ENCODE assay signal across 22 mouse cellular contexts in the genomic region with DNA sequence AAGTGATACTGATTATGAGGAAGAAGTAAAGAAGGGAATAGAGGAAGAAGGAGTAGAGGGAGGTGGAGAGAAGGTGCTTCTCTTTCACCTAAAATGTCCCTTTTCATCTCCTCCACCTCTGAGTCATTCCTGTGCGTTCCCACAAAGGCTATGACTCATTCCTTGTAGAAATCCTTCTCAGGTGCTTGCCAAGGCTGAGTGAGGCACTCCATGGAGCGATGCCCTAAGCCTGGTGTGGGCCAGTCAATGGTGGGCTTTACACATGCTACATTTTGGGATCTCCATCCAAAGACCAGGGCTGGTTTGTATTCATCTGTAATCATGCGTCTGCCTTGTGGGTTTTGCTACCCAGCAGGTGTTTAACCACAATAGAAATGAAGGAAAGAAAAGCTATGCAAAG.
DNase-seq lines count a peak whose midpoint lies in the region; ATAC-seq and TF ChIP-seq lines count a peak whose summit lies in the region.
"Had no signal": no experiment of that assay in that cellular context is flagged by ENCODE, and none has a peak within 500 bp of the region (broad histone marks: within the 10 kb centered on the region; RNA-seq: fewer than 3 reads in every experiment).

No protein-coding gene starts in this region.

- no peaks in the 10 kb centered on the region for H3K4me1 ChIP-seq in liver, postnatal 0 days (ENCODE audit: insufficient read depth)
- H3K4me1 ChIP-seq: heart, embryonic 13.5 days; intestine, embryonic 15.5 days; limb, embryonic 13.5 days; liver, embryonic 13.5 days; lung, embryonic 15.5 days; midbrain, embryonic 12.5 days; stomach, embryonic 15.5 days had no signal

- WGBS in liver, postnatal 0 days (ENCODE audit: insufficient replicate concordance), result 58% methylated on average over 3 of the region's 3 CpGs

- no peak for ATAC-seq in liver, postnatal 0 days
- ATAC-seq: CD4-positive, CD25-positive, alpha-beta regulatory T cell, adult 4 months; intestine, embryonic 15.5 days had no signal

- H3K27ac ChIP-seq in liver, postnatal 0 days (ENCODE audit: low read depth), result no peak overlapping the region
- H3K27ac ChIP-seq: heart, embryonic 13.5 days; hindbrain, embryonic 13.5 days; intestine, embryonic 15.5 days; limb, embryonic 13.5 days; liver, embryonic 13.5 days; lung, embryonic 15.5 days; macrophage; midbrain, embryonic 12.5 days; stomach, embryonic 15.5 days had no signal

- H3K27me3 ChIP-seq in liver, postnatal 0 days (ENCODE audit: insufficient read depth, low read length), result no peaks in the 10 kb centered on the region
- H3K27me3 ChIP-seq: heart, embryonic 13.5 days; hindbrain, embryonic 13.5 days; intestine, embryonic 15.5 days; limb, embryonic 13.5 days; liver, embryonic 13.5 days; lung, embryonic 15.5 days; midbrain, embryonic 12.5 days; stomach, embryonic 15.5 days had no signal

- no peak overlapping the region for H3K4me2 ChIP-seq in liver, postnatal 0 days (ENCODE audit: low read depth, low read length)
- H3K4me2 ChIP-seq: heart, embryonic 13.5 days; hindbrain, embryonic 13.5 days; intestine, embryonic 15.5 days; limb, embryonic 13.5 days; liver, embryonic 13.5 days; lung, embryonic 15.5 days; midbrain, embryonic 12.5 days; stomach, embryonic 15.5 days had no signal

- H3K36me3 ChIP-seq in liver, postnatal 0 days (replicated peaks; ENCODE audit: insufficient read depth, low read length), result no peaks in the 10 kb centered on the region
- H3K36me3 ChIP-seq: heart, embryonic 13.5 days; hindbrain, embryonic 13.5 days; intestine, embryonic 15.5 days; limb, embryonic 13.5 days; liver, embryonic 13.5 days; lung, embryonic 15.5 days; midbrain, embryonic 12.5 days; stomach, embryonic 15.5 days had no signal

- peak; percentile 1 for DNase-seq in adrenal gland, adult 2 months
- no peak for DNase-seq in adrenal gland, postnatal 14 days
- DNase-seq in right cerebral cortex, adult 2 months (ENCODE audit: low spot score in 2 of 2), result peak; percentile 41 to 47
- no peak for DNase-seq in right cerebral cortex, postnatal 10 days (ENCODE audit: low spot score in 2 of 2)
- DNase-seq in cerebellum, adult 9-11 months, result peak; percentile 70
- DNase-seq in embryo, embryonic 9.5 days (ENCODE audit: extremely low spot score), result no peak
- DNase-seq in liver, postnatal 0 days, result no peak
- DNase-seq in kidney, adult 18-20 months, result no peak
- DNase-seq: gastrocnemius, postnatal 14 days; heart, adult 18-20 months; kidney, postnatal 36 days; layer of hippocampus, adult 9-11 months; liver, embryonic 13.5 days had no signal

- H3K9me3 ChIP-seq in liver, postnatal 0 days (ENCODE audit: low read length), result no peaks in the 10 kb centered on the region
- H3K9me3 ChIP-seq: heart, embryonic 13.5 days; hindbrain, embryonic 13.5 days; intestine, embryonic 15.5 days; limb, embryonic 13.5 days; liver, embryonic 13.5 days; lung, embryonic 15.5 days; midbrain, embryonic 12.5 days; stomach, embryonic 15.5 days had no signal

- no peak overlapping the region for H3K9ac ChIP-seq in liver, postnatal 0 days (replicated peaks)
- H3K9ac ChIP-seq: heart, embryonic 13.5 days; hindbrain, embryonic 13.5 days; intestine, embryonic 15.5 days; limb, embryonic 13.5 days; liver, embryonic 13.5 days; lung, embryonic 15.5 days; midbrain, embryonic 12.5 days; stomach, embryonic 15.5 days had no signal

- no peak for TF ChIP-seq EP300 in liver, postnatal 0 days (IDR thresholded peaks at IDR 0.05; ENCODE audit: low read depth)

- no peak overlapping the region for H3K4me3 ChIP-seq in liver, postnatal 0 days (ENCODE audit: low read depth, low read length)
- H3K4me3 ChIP-seq: heart, embryonic 13.5 days; hindbrain, embryonic 13.5 days; intestine, embryonic 15.5 days; limb, embryonic 13.5 days; liver, embryonic 13.5 days; lung, embryonic 15.5 days; midbrain, embryonic 12.5 days; stomach, embryonic 15.5 days had no signal

- TF ChIP-seq CTCF in liver, postnatal 0 days (IDR thresholded peaks at IDR 0.05; ENCODE audit: low read depth), result no peak

Comparison
In these comparisons a context has a peak if more than half of its experiments do, and no peak if none do; other contexts are left out.
1. DNase-seq: peak in adrenal gland, adult 2 months (single experiment), right cerebral cortex, adult 2 months (2 of 2) and cerebellum, adult 9-11 months (single experiment); none in adrenal gland, postnatal 14 days (single experiment), right cerebral cortex, postnatal 10 days (0 of 2), embryo, embryonic 9.5 days (single experiment), liver, postnatal 0 days (single experiment) and kidney, adult 18-20 months (single experiment).